In the genomic region with DNA sequence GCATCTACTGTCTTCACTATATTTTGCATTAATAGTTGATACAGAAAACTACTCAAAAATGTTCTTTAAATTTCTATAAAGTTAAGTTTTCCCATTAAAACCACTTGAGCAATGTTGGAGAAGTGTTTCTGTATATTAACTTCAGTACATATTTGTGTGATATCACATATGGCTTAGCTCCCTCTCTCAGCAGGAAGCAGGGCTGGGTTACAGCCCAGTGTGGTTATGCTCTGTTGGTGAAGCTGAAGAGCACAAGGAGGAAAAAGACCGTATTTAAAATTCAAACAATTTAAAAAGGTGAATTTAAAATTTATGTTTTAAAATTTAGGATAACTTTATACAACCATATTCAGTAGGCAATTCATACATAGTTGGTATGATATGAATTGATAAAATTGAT, we compare ENCODE assay signal across 22 mouse cellular contexts. TPM values are rescaled to one million over a fixed set of nuclear protein-coding genes. Genes with fewer than 3 reads are reported as not detected.
DNase-seq lines count a peak whose midpoint lies in the region; ATAC-seq and TF ChIP-seq lines count a peak whose summit lies in the region.
"Had no signal": no experiment of that assay in that cellular context is flagged by ENCODE, and none has a peak within 500 bp of the region (broad histone marks: within the 10 kb centered on the region; RNA-seq: fewer than 3 reads in every experiment).

No protein-coding gene starts in this region.

- 4% methylated on average over 1 of the region's 1 CpGs for WGBS in thymus, adult 2 months
- WGBS in midbrain, embryonic 15.5 days, result 78% methylated on average over 1 of the region's 1 CpGs

- peak; percentile 48 for DNase-seq in thymus, postnatal 0 days (ENCODE audit: low spot score)
- DNase-seq in thymus, adult 2 months, result no peak
- peak; percentile 64 to 78 for DNase-seq in cerebellum, adult 18-20 months
- peak; percentile 64 to 65 for DNase-seq in cerebellum, postnatal 36 days
- DNase-seq in heart, adult 8-10 months (ENCODE audit: low spot score), result no peak
- no peak for DNase-seq in adrenal gland, adult (ENCODE audit: inconsistent age in 2 of 2, low spot score in 1 of 2)
- DNase-seq in lung, postnatal 4 days, result no peak
- DNase-seq: adrenal gland, postnatal 36 days; gastrocnemius, postnatal 10 days; heart, adult 18-20 months; kidney, adult 9 months; kidney, postnatal 4 days; liver; liver, postnatal 0 days; thymus, postnatal 14 days had no signal

- no peaks in the 10 kb centered on the region for H3K27me3 ChIP-seq in thymus, adult 2 months (ENCODE audit: control insufficient read depth, insufficient read depth, low read length)
- no peaks in the 10 kb centered on the region for H3K27me3 ChIP-seq in midbrain, embryonic 15.5 days (replicated peaks)
- H3K27me3 ChIP-seq: embryonic facial prominence, embryonic 12.5 days; forebrain, embryonic 15.5 days; hindbrain, embryonic 12.5 days; neural tube, embryonic 15.5 days had no signal

- ATAC-seq in midbrain, embryonic 15.5 days (replicated peaks), result no peak
- ATAC-seq: activated CD4-positive, CD25-positive, alpha-beta regulatory T cell, adult 4 months; forebrain, embryonic 15.5 days; liver, postnatal 0 days had no signal

- H3K36me3 ChIP-seq in thymus, adult 2 months (ENCODE audit: control insufficient read depth, insufficient read depth, low read length), result no peaks in the 10 kb centered on the region
- no peaks in the 10 kb centered on the region for H3K36me3 ChIP-seq in midbrain, embryonic 15.5 days (replicated peaks)
- H3K36me3 ChIP-seq: embryonic facial prominence, embryonic 12.5 days; forebrain, embryonic 15.5 days; hindbrain, embryonic 12.5 days; neural tube, embryonic 15.5 days had no signal

- no peak overlapping the region for H3K27ac ChIP-seq in thymus, adult 2 months (ENCODE audit: control insufficient read depth, insufficient read depth, low read length)
- H3K27ac ChIP-seq in midbrain, embryonic 15.5 days, result no peak overlapping the region
- H3K27ac ChIP-seq: embryonic facial prominence, embryonic 12.5 days; forebrain, embryonic 15.5 days; hindbrain, embryonic 12.5 days; neural tube, embryonic 15.5 days had no signal

- H3K4me1 ChIP-seq in thymus, adult 2 months (replicated peaks; ENCODE audit: control insufficient read depth, insufficient read depth, low read length), result peaks cover 10% of the 10 kb centered on the region
- H3K4me1 ChIP-seq in midbrain, embryonic 15.5 days, result peaks cover 7% of the 10 kb centered on the region; the same call in 1 of the 2 replicates

- no peak overlapping the region for H3K9ac ChIP-seq in midbrain, embryonic 15.5 days
- H3K9ac ChIP-seq: embryonic facial prominence, embryonic 12.5 days; forebrain, embryonic 15.5 days; hindbrain, embryonic 12.5 days; liver, postnatal 0 days; neural tube, embryonic 15.5 days had no signal

- no peak for TF ChIP-seq CTCF in thymus, adult 2 months (IDR thresholded peaks at IDR 0.05; ENCODE audit: borderline replicate concordance, control insufficient read depth, extremely low read depth, insufficient read depth, low read length, poor library complexity)

- no peak for TF ChIP-seq POLR2A in thymus, adult 2 months (IDR thresholded peaks at IDR 0.05; ENCODE audit: control insufficient read depth, extremely low read depth, insufficient read depth, low read length, poor library complexity)

- H3K9me3 ChIP-seq in midbrain, embryonic 15.5 days, result no peaks in the 10 kb centered on the region
- H3K9me3 ChIP-seq: embryonic facial prominence, embryonic 12.5 days; forebrain, embryonic 15.5 days; hindbrain, embryonic 12.5 days; neural tube, embryonic 15.5 days had no signal

- H3K4me2 ChIP-seq in midbrain, embryonic 15.5 days, result no peak overlapping the region
- H3K4me2 ChIP-seq: embryonic facial prominence, embryonic 12.5 days; forebrain, embryonic 15.5 days; hindbrain, embryonic 12.5 days; midbrain, embryonic 11.5 days; neural tube, embryonic 15.5 days had no signal

- H3K4me3 ChIP-seq in thymus, adult 2 months (ENCODE audit: control insufficient read depth, insufficient read depth, low read length), result no peak overlapping the region
- no peak overlapping the region for H3K4me3 ChIP-seq in midbrain, embryonic 15.5 days
- H3K4me3 ChIP-seq: embryonic facial prominence, embryonic 12.5 days; forebrain, embryonic 15.5 days; hindbrain, embryonic 12.5 days; neural tube, embryonic 15.5 days had no signal

RNA-seq across cellular contexts. Expression of gene Cnot2, which starts 12.8 kb away (rescaled TPM):
- 172 and 182 TPM in 2 replicates for polyA plus RNA-seq in thymus, postnatal 0 days (2015; fragmentation: Nextera tagmentation; extraction: Ambion mirVana)
- 103 and 114 TPM in 2 replicates for polyA plus RNA-seq in thymus, adult 2 months (2012; rRNA removed)
- polyA plus RNA-seq in midbrain, embryonic 15.5 days (2015; fragmentation: Nextera tagmentation; extraction: Ambion mirVana), result 92.0 and 95.4 TPM in 2 replicates
- total RNA-seq in heart, adult 8-10 months (2022), result 10 to 100 TPM; 30.3 to 38.1 (median 35.3) TPM

Comparison
In these comparisons a context has a peak if more than half of its experiments do, and no peak if none do; other contexts are left out.
1. DNase-seq: peak in thymus, postnatal 0 days (single experiment), cerebellum, adult 18-20 months (2 of 2) and cerebellum, postnatal 36 days (2 of 2); none in thymus, adult 2 months (single experiment), heart, adult 8-10 months (single experiment), adrenal gland, adult (0 of 2) and lung, postnatal 4 days (0 of 2).